Mouse (Mus musculus): ENCODE results near the gene Gm20388. TPM values are rescaled to one million over a fixed set of nuclear protein-coding genes. Genes with fewer than 3 reads are reported as not detected.

The Gm20388 gene
- polyA plus RNA-seq, 1 experiment from 2014 or later = 8.3 TPM

- WGBS = 90% methylated on average over 9 of the region's 9 CpGs
- ATAC-seq (replicated peaks; ENCODE audit: low FRiP score, low TSS enrichment, low read depth) = no peak
These were observed 1911.1 kb downstream of the Gm20388 start for GRCm38 (mm10) chr8:121821770-121822169.

GRCm38 (mm10) chr8:121827726-121828125, 1917.1 kb downstream of the Gm20388 start:
- ATAC-seq (replicated peaks; ENCODE audit: low FRiP score, low TSS enrichment, low read depth) (no peak), DNase-seq (ENCODE audit: low spot score) (no peak)
- H3K4me1 ChIP-seq (replicated peaks; ENCODE audit: control insufficient read depth, insufficient read depth, low read length) = peaks cover 9% of the 10 kb centered on the region
- H3K4me2 ChIP-seq (ENCODE audit: low read length) = no peak overlapping the region
- no peaks in the 10 kb centered on the region for H3K36me3 ChIP-seq (ENCODE audit: control insufficient read depth, insufficient read depth, low read length)
- 93% methylated on average over 5 of the region's 5 CpGs for WGBS
- no peaks in the 10 kb centered on the region for H3K9me3 ChIP-seq (ENCODE audit: control insufficient read depth, low read length)
- no peak overlapping the region for H3K27ac ChIP-seq (ENCODE audit: low read depth)
- H3K27me3 ChIP-seq (replicated peaks; ENCODE audit: control insufficient read depth, insufficient read depth, low read length) = no peaks in the 10 kb centered on the region
- H3K9ac ChIP-seq (ENCODE audit: low read length) = no peak overlapping the region
- no peak overlapping the region for H3K4me3 ChIP-seq (ENCODE audit: low read depth, low read length)

More at GRCm38 (mm10) chr8:121821770-121822169, 1911.1 kb downstream of the Gm20388 start:
- DNase-seq (ENCODE audit: low spot score) = no peak
- Histone ChIP-seq H3K9me3 (ENCODE audit: control insufficient read depth, low read length) (no peaks in the 10 kb centered on the region), H3K9ac (ENCODE audit: low read length) (no peak overlapping the region), H3K4me1 (replicated peaks; ENCODE audit: control insufficient read depth, insufficient read depth, low read length) (no peaks in the 10 kb centered on the region), H3K4me2 (ENCODE audit: low read length) (no peak overlapping the region), H3K36me3 (ENCODE audit: control insufficient read depth, insufficient read depth, low read length) (peaks cover 35% of the 10 kb centered on the region), H3K27me3 (replicated peaks; ENCODE audit: control insufficient read depth, insufficient read depth, low read length) (no peaks in the 10 kb centered on the region), H3K4me3 (ENCODE audit: low read depth, low read length) (no peak overlapping the region), H3K27ac (ENCODE audit: low read depth) (no peak overlapping the region)

- peak overlapping the region; percentile 97 for H3K4me3 ChIP-seq (ENCODE audit: low read depth, low read length)
- H3K9me3 ChIP-seq (ENCODE audit: control insufficient read depth, low read length) = no peaks in the 10 kb centered on the region
- no peak for DNase-seq (ENCODE audit: low spot score)
- H3K4me1 ChIP-seq (replicated peaks; ENCODE audit: control insufficient read depth, insufficient read depth, low read length) = peaks cover 9% of the 10 kb centered on the region
- peak overlapping the region; percentile 95 for H3K4me2 ChIP-seq (ENCODE audit: low read length)
- peak overlapping the region; percentile 85 for H3K9ac ChIP-seq (ENCODE audit: low read length)
- no peak overlapping the region for H3K27ac ChIP-seq (ENCODE audit: low read depth)
- H3K27me3 ChIP-seq (replicated peaks; ENCODE audit: control insufficient read depth, insufficient read depth, low read length) = no peaks in the 10 kb centered on the region
- ATAC-seq (replicated peaks; ENCODE audit: low FRiP score, low TSS enrichment, low read depth) = no peak
- WGBS = 37% methylated on average over 10 of the region's 10 CpGs
- H3K36me3 ChIP-seq (ENCODE audit: control insufficient read depth, insufficient read depth, low read length) = no peaks in the 10 kb centered on the region
These were observed 1917.9 kb downstream of the Gm20388 start for GRCm38 (mm10) chr8:121828376-121829023.

GRCm38 (mm10) chr8:121829048-121829776, 1918.6 kb downstream of the Gm20388 start, which contains the start of gene Klhdc4:
Gene Klhdc4 (minus strand): TSS chr8:121829569.
- Histone ChIP-seq H3K9ac (ENCODE audit: low read length) (peak within 1 kb of the TSS; percentile 85), H3K9me3 (ENCODE audit: control insufficient read depth, low read length) (no peaks in the 10 kb centered on the region), H3K4me2 (ENCODE audit: low read length) (peak within 1 kb of the TSS; percentile 95), H3K36me3 (ENCODE audit: control insufficient read depth, insufficient read depth, low read length) (no peaks in the 10 kb centered on the region), H3K4me3 (ENCODE audit: low read depth, low read length) (peak within 1 kb of the TSS; percentile 97), H3K27ac (ENCODE audit: low read depth) (peak within 1 kb of the TSS; percentile 38; the same call in 1 of the 2 replicates), H3K27me3 (replicated peaks; ENCODE audit: control insufficient read depth, insufficient read depth, low read length) (no peaks in the 10 kb centered on the region), H3K4me1 (replicated peaks; ENCODE audit: control insufficient read depth, insufficient read depth, low read length) (peaks cover 9% of the 10 kb centered on the region)
- under 1% methylated on average over 64 of the region's 68 CpGs for WGBS
- peak; percentile 97 for DNase-seq (ENCODE audit: low spot score)
- ATAC-seq (replicated peaks; ENCODE audit: low FRiP score, low TSS enrichment, low read depth) = peak; percentile 99

DNA sequence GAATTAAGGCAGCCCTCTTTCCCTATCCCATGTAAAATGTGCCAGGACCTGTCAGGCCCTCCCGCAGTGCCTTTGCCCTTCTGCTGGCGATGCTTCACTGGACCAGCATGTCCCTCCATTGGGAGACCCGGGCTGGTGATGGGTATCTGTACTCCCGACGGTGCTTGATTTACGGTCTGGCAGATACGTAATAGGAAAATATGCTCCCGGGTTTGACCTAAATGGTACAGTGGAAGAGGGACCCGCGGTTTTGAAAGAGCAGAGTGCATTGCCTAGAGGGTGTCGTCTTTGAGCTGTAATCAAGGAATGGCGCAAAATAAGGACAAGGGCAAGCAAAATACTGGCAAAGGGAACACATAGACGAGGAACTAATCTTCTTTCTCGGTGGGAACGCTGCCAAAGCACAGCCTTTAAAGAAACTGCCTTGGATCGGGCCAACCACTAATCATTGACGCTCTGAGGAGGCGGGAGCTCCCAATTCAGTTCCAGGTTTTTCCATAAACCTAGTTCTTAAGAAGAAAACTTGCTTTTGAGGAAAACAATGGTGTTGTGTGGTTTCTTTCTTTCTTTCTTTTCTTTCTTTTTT, 1919.2 kb downstream of the Gm20388 start:
- Histone ChIP-seq H3K9ac (ENCODE audit: low read length) (peak overlapping the region; percentile 85), H3K4me2 (ENCODE audit: low read length) (peak overlapping the region; percentile 95), H3K27me3 (replicated peaks; ENCODE audit: control insufficient read depth, insufficient read depth, low read length) (no peaks in the 10 kb centered on the region), H3K27ac (ENCODE audit: low read depth) (peak overlapping the region; percentile 38; the same call in 1 of the 2 replicates), H3K4me1 (replicated peaks; ENCODE audit: control insufficient read depth, insufficient read depth, low read length) (peaks cover 9% of the 10 kb centered on the region), H3K4me3 (ENCODE audit: low read depth, low read length) (peak overlapping the region; percentile 97), H3K36me3 (ENCODE audit: control insufficient read depth, insufficient read depth, low read length) (no peaks in the 10 kb centered on the region), H3K9me3 (ENCODE audit: control insufficient read depth, low read length) (no peaks in the 10 kb centered on the region)
- 22% methylated on average over 18 of the region's 18 CpGs for WGBS
- peak; percentile 65 for ATAC-seq (replicated peaks; ENCODE audit: low FRiP score, low TSS enrichment, low read depth)
- DNase-seq (ENCODE audit: low spot score) = no peak

GRCm38 (mm10) chr8:121832061-121832460, 1921.4 kb downstream of the Gm20388 start:
- ATAC-seq (replicated peaks; ENCODE audit: low FRiP score, low TSS enrichment, low read depth) = no peak

DNA sequence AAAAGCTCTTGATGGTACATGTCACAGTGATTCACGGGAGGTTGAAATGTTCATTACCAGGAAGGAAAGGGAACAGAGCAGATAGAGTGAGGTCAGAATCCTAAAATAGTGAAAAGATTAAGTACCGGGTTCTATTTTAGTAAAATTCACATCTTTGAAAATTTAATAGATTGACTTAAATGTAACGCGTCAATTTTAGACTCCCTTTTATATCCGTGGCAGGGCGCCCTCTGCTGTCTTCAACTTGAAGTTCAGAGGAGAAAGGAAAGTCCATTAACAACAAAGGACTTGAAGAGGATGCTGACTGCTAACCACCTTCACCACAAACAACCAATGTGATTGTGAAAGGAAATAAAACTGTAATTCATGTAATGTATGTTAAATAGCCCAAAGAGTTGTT, 1921.9 kb downstream of the Gm20388 start:
- Histone ChIP-seq H3K27ac (ENCODE audit: low read depth) (no peak overlapping the region), H3K4me3 (ENCODE audit: low read depth, low read length) (no peak overlapping the region), H3K9ac (ENCODE audit: low read length) (no peak overlapping the region), H3K36me3 (ENCODE audit: control insufficient read depth, insufficient read depth, low read length) (no peaks in the 10 kb centered on the region), H3K9me3 (ENCODE audit: control insufficient read depth, low read length) (no peaks in the 10 kb centered on the region), H3K27me3 (replicated peaks; ENCODE audit: control insufficient read depth, insufficient read depth, low read length) (no peaks in the 10 kb centered on the region), H3K4me1 (replicated peaks; ENCODE audit: control insufficient read depth, insufficient read depth, low read length) (peaks cover 9% of the 10 kb centered on the region), H3K4me2 (ENCODE audit: low read length) (no peak overlapping the region)
- DNase-seq (ENCODE audit: low spot score) (peak; percentile 76), ATAC-seq (replicated peaks; ENCODE audit: low FRiP score, low TSS enrichment, low read depth) (no peak)
- 22% methylated on average over 6 of the region's 6 CpGs for WGBS

More at GRCm38 (mm10) chr8:121832061-121832460, 1921.4 kb downstream of the Gm20388 start:
- H3K36me3 ChIP-seq (ENCODE audit: control insufficient read depth, insufficient read depth, low read length) = no peaks in the 10 kb centered on the region
- H3K27me3 ChIP-seq (replicated peaks; ENCODE audit: control insufficient read depth, insufficient read depth, low read length) = no peaks in the 10 kb centered on the region
- no peak overlapping the region for H3K4me2 ChIP-seq (ENCODE audit: low read length)
- WGBS = 83% methylated on average over 2 of the region's 2 CpGs
- H3K9me3 ChIP-seq (ENCODE audit: control insufficient read depth, low read length) = no peaks in the 10 kb centered on the region
- peaks cover 9% of the 10 kb centered on the region for H3K4me1 ChIP-seq (replicated peaks; ENCODE audit: control insufficient read depth, insufficient read depth, low read length)
- no peak overlapping the region for H3K27ac ChIP-seq (ENCODE audit: low read depth)
- H3K4me3 ChIP-seq (ENCODE audit: low read depth, low read length) = no peak overlapping the region
- no peak overlapping the region for H3K9ac ChIP-seq (ENCODE audit: low read length)
- DNase-seq (ENCODE audit: low spot score) = no peak

- DNase-seq (ENCODE audit: low spot score) (peak; percentile 72), ATAC-seq (replicated peaks; ENCODE audit: low FRiP score, low TSS enrichment, low read depth) (no peak)
- Histone ChIP-seq H3K27ac (ENCODE audit: low read depth) (no peak overlapping the region), H3K9me3 (ENCODE audit: control insufficient read depth, low read length) (no peaks in the 10 kb centered on the region), H3K4me1 (replicated peaks; ENCODE audit: control insufficient read depth, insufficient read depth, low read length) (no peaks in the 10 kb centered on the region), H3K9ac (ENCODE audit: low read length) (no peak overlapping the region), H3K27me3 (replicated peaks; ENCODE audit: control insufficient read depth, insufficient read depth, low read length) (no peaks in the 10 kb centered on the region), H3K4me2 (ENCODE audit: low read length) (no peak overlapping the region), H3K4me3 (ENCODE audit: low read depth, low read length) (no peak overlapping the region), H3K36me3 (ENCODE audit: control insufficient read depth, insufficient read depth, low read length) (no peaks in the 10 kb centered on the region)
- WGBS = 50% methylated on average over 8 of the region's 8 CpGs
These were observed 1930.6 kb downstream of the Gm20388 start for GRCm38 (mm10) chr8:121841242-121841641.
